Mouse (Mus musculus) left cerebral cortex, adult 11 months (tissue): ENCODE measurements around the gene Brd2.
"Not testable (repeated sequence)": the region's sequence is repeated elsewhere in the genome, so short reads cannot be mapped to it uniquely, and the experiment has no call there.

Experiments used
- DNase-seq: peaks from one replicate; pipeline ENCODE4 v3.0.0; 2022; ENCODE audit warnings: low spot score

Brd2 gene

DNA sequence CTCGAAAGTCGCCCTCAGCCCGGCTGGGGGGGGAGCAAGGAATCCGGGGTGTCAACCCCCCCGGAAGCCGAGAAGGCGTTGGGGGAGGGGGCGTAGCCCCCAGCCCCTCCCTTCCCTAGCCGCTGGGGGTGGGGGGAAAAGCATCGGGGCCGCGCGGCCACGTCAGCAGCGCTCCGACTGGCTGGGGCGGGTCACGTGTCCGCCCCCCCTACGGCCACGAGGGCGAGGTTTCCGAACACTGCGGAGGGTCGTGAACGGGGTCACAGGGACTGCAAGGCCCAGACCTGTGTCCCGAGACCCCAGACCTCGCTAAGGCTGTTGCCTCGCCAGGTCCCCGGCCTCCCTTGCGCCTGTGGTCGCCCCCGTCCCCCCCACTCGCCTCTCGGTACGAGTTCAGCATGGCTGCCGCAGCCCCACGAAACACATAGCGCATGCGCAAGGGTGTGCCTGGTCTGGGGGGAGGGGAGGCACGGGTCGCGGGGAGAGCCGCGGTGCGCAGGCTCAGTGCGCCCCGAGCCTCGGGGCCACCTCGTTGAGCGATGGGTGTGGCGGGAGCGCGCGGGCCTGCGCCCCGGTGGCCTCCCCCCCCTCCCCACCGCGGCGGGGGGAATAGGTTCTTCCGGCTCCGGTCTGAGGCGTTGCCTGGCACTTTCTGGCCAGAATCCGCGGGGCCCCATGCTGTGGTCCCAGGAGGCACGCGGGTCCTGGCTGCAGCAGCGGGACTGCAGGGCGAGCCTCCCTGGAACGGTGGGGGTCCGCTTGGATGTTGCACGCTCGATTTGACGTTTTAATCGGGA, at the start of gene Brd2:
Gene Brd2 (minus strand): TSS at position 447 of the 797 bp plus-strand sequence.
- peak; percentile 93 for DNase-seq

- DNase-seq, result peak; percentile 66
These were observed 48.6 kb upstream of the Brd2 start for GRCm38 (mm10) chr17:34170877-34171498.

DNA sequence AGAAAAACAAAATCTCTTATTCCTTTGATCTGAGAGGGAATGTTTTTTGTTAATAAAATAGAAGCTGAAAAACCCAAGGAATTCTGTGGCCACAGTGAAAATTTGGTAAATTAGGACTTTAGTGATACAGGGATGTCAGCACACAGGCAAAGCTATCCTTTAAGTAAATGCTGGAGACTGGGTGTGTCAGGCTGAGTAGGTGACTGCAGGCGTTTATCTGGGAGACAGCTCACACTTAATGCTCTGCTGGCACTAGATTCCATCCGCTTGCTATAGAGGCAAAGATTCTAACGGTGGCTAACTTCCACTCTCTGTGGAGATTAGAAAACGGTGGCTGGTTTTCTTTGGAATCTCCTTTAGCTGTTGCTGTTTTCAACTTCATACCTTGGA, 48.0 kb upstream of the Brd2 start:
- DNase-seq, result no peak

- peak; percentile 16 for DNase-seq
These were observed 46.8 kb upstream of the Brd2 start for GRCm38 (mm10) chr17:34169279-34169678.

DNA sequence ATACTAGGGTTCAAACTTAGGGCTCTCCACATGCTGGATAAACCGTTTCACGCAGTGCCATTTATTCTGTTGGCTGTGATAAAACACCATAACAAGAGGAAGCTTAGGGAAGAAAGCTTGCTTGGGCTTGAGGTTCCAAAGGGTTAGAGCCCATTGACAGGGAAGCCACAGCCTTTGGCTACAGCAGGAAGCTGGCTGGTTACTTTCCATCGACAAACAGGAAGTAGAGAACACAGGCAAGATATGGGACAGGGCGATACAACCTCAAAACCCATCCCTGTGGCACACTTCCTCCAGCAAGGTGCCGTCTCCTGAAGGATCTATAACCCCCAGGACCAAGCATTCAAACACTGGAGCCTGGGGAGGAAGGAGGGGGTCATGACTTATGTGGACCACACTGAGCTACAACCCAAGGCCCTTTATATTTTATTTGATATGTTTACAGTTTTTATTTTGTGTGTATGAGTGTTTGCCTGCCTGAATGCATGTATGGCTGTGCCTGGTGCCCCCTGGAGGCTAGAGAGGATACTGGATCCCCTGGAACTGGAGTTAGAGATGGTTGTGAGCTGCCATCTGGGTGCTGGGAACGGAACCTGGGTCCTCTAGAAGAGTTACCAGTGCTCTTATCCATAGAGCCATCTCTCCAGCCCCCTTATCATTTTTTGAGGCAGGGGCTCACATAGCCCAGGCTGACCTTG, 42.7 kb upstream of the Brd2 start:
- DNase-seq, result no peak

DNA sequence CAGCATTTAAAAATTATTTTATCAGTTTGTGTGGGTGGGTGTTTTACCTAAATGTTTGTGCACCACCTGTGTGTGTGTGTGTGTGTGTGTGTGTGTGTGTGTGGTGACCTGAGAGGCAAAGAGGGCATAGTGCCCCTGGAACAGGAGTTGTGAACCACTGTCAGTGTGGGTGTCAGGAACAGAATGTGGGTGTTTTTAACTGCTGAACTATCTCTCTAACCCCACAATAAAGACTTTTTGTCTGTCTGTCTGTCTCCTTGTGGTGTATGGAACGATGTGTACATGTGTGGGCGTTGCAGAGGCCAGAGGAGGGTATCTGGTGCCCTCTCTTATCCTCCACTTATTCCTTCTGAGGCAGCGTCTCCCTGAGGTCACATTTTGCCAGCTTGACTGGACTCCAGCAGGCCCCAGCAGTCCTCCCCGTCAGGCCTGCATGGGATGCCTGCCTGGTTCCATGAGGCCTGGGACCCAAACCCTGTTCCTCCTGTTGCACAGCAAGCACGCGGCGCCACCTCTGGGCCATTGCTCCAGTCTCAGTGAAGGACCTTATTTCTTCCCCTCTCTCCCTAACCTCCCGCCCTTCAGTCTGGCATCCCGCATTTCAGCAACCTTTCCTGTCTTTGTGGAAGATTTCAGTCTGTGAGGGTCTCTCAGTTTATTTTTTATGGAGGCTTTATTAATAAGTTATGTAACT, 41.9 kb upstream of the Brd2 start:
- DNase-seq, result no peak

- DNase-seq, result no peak
These were observed 33.1 kb upstream of the Brd2 start for GRCm38 (mm10) chr17:34155534-34155933.

GRCm38 (mm10) chr17:34152923-34153322, 30.5 kb upstream of the Brd2 start, which contains the start of gene H2-DMb1:
TSS of gene H2-DMb1 (plus strand) at chr17:34153072.
- peak; percentile 73 for DNase-seq

- DNase-seq, result no peak
These were observed 22.5 kb upstream of the Brd2 start for GRCm38 (mm10) chr17:34144960-34145371.

GRCm38 (mm10) chr17:34144221-34144620, 21.8 kb upstream of the Brd2 start:
- DNase-seq, result not testable (repeated sequence)

DNA sequence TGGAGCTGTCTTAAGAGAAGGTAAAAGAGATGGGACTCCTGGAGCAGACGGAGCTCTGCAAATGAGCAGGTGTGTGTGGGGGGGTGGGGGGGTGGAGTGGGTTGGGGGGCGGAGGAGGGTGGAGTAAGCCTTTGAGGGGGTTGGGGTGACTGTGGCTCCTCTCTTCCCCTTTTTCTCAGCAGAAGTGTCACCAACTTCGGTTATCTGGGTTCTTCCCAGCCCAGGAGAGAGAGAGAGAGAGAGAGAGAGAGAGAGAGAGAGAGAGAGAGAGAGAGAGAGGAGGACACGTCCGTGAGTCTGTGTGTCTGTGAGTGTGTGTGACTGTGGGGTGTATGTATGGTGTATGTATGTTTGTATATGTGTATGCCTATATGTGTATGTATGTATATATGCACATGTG, 21.0 kb upstream of the Brd2 start:
- DNase-seq, result no peak

- DNase-seq, result no peak
These were observed 20.6 kb upstream of the Brd2 start, which contains the start of gene H2-DMb2 for GRCm38 (mm10) chr17:34143033-34143432. TSS of gene H2-DMb2 (plus strand) at chr17:34143307.

DNA sequence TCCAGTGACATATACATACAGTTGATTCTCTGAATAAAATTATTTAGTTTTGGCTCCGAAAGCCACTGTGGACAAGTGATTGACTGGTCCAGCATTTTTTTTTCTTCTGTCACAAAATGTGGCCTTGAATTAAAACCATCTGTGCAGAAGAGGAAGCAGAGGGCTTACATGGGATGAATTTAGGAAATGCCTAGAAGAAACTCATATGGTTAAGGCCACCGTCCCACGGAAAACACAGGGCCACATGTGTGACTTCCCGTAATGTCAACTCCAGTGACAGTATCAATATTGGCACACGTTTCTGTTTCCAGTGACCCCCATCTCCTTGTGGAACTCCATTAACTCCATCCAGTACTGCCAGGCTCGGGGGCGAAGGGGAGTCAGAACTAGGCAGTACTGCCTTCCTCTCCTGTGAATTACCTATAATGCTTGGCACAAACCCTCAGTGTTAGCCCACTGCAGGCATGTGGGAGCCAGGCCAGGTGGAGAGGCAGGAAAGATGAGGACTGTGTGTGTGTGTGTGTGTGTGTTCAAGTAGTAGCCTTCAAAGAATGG, 20.1 kb upstream of the Brd2 start:
- DNase-seq, result no peak

GRCm38 (mm10) chr17:34141448-34141847, 19.0 kb upstream of the Brd2 start:
- no peak for DNase-seq

GRCm38 (mm10) chr17:34140240-34140639, 17.8 kb upstream of the Brd2 start:
- DNase-seq, result no peak

DNA sequence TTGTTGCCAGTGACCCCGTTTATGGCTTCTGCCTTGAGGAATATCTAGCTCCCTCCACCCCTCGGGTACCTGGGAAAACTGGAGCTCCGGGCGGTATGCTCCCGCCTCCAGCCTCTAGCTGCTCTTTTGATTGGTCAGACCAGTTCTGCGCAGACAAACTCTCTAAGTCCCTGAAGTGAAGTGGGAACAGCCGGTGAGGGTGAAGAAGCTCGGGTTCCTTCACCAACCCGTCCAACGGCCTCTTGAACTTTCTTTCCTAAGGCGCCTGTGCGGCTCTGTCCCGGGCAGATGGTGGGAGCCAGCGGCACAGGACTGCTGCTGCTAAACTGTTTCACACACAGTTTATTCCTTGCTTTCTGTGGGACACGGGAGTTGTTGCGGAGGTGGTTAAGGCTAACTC, 17.0 kb upstream of the Brd2 start:
- no peak for DNase-seq

DNA sequence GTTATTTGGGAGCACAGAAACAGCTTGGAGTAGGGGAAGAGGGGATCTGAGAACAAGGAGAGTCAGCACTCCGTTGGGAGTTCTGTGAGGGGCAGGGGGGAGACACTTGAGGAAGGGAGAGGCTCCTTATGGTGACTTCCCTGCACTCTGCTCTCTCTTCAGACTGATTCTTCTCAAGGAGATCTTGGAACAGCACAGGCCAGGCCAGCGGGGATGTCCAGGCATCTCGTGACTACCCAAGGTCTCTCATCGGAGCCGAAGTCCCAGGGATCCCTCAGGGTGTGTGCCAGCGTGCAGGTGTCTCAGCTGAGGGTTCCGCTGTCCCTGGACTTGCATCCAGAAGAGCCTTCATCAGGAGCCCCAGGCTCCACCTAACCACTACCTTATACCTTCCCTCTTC, 16.2 kb upstream of the Brd2 start:
- no peak for DNase-seq

DNA sequence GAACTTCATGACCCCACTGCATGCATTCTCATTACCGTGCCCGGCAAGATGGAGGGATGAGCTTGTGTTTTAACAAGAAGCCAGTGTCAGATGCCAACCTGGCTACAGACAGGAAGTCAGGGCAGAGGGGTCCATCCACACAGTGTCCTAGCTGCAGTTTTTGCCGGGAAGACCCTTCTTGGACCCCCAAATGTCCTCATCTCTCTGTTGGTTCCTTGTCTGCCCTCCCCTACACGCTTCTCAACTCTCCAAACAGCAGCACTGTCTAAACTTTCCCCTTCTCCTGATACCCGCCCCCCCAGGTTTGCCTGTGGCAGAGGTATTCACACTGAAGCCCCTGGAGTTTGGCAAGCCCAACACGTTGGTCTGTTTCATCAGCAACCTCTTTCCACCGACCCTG, 15.2 kb upstream of the Brd2 start:
- no peak for DNase-seq

DNA sequence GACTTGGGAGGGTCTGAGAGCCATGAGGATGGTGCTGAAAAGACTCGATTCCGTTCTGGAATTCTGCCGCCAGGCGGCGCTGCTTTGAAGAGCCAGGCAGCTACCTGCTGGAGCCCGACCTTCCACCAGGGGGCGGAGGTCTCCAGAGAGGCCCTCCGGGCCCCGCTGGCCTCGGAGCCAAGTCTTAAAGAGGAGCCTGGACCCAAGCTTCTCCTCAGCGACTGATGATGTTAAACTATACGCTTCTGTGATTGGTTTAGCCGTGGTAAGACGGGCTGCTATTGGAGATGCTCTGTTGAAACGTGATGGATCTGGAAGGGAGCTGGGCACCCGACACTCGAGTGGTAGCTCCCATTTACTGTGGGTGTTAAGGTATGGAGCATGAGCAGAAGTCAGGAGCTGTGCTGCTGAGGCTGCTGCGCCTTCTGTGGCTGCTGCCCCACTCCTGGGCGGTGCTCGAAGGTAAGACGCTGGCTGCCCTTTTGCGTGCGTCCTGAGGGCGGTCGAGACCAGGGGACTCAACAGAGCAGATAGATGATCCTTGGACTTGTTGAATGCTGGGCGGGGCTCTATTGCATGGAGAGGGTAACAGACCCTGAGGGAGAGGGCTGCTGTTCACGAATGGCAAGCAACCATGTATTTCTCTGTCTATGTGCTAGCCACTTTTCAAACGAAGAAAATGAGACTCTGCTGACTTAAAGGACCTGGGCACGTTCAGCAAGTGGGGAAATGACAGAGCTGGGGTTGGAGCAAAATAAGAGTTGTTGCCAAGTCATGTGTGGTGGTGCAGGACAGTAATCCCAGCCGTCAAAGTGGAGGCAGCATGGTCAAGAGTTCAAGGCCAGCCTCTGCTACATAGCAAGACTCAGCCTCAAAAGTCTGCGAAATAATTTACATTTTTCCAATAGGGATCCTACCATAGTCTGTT, 13.1 kb upstream of the Brd2 start:
- DNase-seq, result peak; percentile 99

DNA sequence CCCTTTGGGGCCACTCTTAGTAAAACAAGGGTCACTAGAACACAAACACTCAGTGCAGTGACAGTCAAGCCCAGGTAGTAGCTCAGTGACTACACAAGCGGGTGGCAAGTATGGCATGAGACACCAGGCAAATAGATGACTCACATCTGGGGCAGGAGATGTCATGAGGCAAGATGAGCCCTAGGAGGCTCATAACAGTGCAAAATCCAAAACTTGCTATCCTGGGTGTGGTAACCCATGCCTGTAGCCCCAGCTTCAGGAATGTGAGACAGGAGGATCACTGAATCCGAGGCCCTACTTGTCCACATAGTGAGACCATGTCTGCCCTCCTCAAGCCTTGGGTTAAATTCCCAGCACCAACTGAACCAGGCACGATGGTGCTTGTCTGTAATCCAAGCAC, 12.0 kb upstream of the Brd2 start:
- DNase-seq, result no peak

- no peak for DNase-seq
These were observed 10.9 kb upstream of the Brd2 start for GRCm38 (mm10) chr17:34133289-34133688.
